Mouse (Mus musculus): ENCODE measurements at regions not wholly inside any gene's neighbourhood (a gene's known extent, or its start where the extent isn't known, plus 50 kb on each side); places are given as distances from the start of the nearest gene placed in this dataset.

DNA sequence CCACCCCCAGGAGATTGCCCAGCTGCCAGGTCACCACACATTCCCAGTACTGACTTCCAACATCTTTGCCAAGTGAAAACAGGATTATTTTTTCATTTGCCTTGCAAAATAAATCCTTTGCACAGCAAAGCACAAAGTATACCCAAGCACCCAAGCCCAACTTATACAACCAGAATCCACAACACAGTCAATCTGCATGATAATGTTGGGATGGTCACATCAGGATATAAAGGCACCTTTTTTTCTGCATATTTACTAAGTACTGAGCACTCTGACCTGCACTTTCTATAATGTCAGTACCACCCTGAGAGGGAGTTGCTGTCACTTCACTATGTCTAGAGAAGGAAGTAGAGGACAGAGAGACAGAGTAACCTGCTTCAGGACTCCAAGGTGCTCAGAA, 164.4 kb upstream of the Il12b start:
- H3K4me1 ChIP-seq (ENCODE audit: control insufficient read depth in 2 of 2, insufficient read depth in 2 of 2, low read length in 2 of 2), result peaks cover 0 to 3% of the 10 kb centered on the region in 2 experiments; a peak in 2 of 4 replicates
- no peak overlapping the region for H3K9ac ChIP-seq (ENCODE audit: low read length)
- no peak for ATAC-seq (ENCODE audit: insufficient number of reproducible peaks, insufficient read depth, low FRiP score, low read depth)
- H3K4me2 ChIP-seq (ENCODE audit: low read length), result no peak overlapping the region
- no peaks in the 10 kb centered on the region for H3K9me3 ChIP-seq (ENCODE audit: control insufficient read depth, low read length)
- H3K36me3 ChIP-seq (ENCODE audit: control insufficient read depth, insufficient read depth, low read length), result no peaks in the 10 kb centered on the region
- H3K27me3 ChIP-seq (ENCODE audit: control insufficient read depth, insufficient read depth, low read length), result no peaks in the 10 kb centered on the region
- no peak overlapping the region for H3K4me3 ChIP-seq (ENCODE audit: control insufficient read depth in 1 of 2, insufficient read depth in 1 of 2, low read depth in 1 of 2, low read length in 2 of 2)
- H3K27ac ChIP-seq (replicated peaks in 1 of 2; ENCODE audit: control insufficient read depth in 1 of 2, insufficient read depth in 1 of 2, low read depth in 2 of 2, low read length in 2 of 2), result no peak overlapping the region

DNA sequence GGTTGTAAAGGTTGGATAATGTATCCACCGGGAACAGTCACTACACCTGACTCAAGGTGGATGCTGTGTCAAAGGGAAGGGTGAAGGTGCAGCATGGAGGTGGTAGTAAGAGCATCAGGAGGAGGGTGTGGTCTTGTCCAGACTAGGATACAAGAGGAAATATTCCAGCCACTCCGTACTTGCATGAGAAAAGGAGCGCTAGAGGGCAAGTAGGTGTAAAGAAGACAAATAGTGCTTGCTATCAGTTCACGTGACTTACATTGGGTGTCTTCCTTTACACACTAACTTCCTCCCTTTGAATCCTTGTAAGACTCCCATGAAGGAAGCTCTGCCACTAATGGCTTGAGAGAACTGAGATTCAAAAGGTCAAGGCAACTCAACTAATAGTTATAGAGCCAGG, 161.8 kb upstream of the Il12b start:
- no peaks in the 10 kb centered on the region for H3K36me3 ChIP-seq (ENCODE audit: control insufficient read depth, insufficient read depth, low read length)
- no peak overlapping the region for H3K4me2 ChIP-seq (ENCODE audit: low read length)
- no peak for ATAC-seq (ENCODE audit: insufficient number of reproducible peaks, insufficient read depth, low FRiP score, low read depth)
- H3K9me3 ChIP-seq (ENCODE audit: control insufficient read depth, low read length), result no peaks in the 10 kb centered on the region
- no peak overlapping the region for H3K27ac ChIP-seq (replicated peaks in 1 of 2; ENCODE audit: control insufficient read depth in 1 of 2, insufficient read depth in 1 of 2, low read depth in 2 of 2, low read length in 2 of 2)
- H3K4me1 ChIP-seq (ENCODE audit: control insufficient read depth in 2 of 2, insufficient read depth in 2 of 2, low read length in 2 of 2), result peaks cover 5% of the 10 kb centered on the region in 2 experiments
- WGBS, result 91% methylated on average over 4 of the region's 4 CpGs
- no peak overlapping the region for H3K9ac ChIP-seq (ENCODE audit: low read length)
- H3K27me3 ChIP-seq (ENCODE audit: control insufficient read depth, insufficient read depth, low read length), result no peaks in the 10 kb centered on the region
- no peak overlapping the region for H3K4me3 ChIP-seq (ENCODE audit: control insufficient read depth in 1 of 2, insufficient read depth in 1 of 2, low read depth in 1 of 2, low read length in 2 of 2)

DNA sequence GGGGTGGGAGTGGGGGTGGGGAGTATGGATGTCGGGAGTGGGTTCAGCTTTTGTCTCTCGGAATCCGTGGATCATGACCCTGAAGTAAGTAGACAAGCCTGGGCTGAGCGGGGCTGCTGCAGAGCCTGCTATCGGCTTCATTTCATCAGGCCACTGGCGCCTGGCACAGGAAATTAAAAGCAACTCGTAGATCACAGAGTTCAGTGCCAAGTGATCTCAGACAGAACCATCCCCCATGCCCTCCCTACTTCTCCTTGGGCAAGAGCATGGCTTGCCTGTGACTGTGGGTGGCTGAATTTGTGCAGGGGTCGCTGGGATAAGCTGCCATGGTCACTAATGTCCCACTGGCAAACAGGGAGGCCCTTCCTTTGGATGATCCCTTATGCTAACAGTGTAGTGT, 161.3 kb upstream of the Il12b start:
- Histone ChIP-seq H3K36me3 (ENCODE audit: control insufficient read depth, insufficient read depth, low read length) (no peaks in the 10 kb centered on the region), H3K27ac (replicated peaks in 1 of 2; ENCODE audit: control insufficient read depth in 1 of 2, insufficient read depth in 1 of 2, low read depth in 2 of 2, low read length in 2 of 2) (no peak overlapping the region), H3K9ac (ENCODE audit: low read length) (no peak overlapping the region), H3K9me3 (ENCODE audit: control insufficient read depth, low read length) (no peaks in the 10 kb centered on the region), H3K4me1 (ENCODE audit: control insufficient read depth in 2 of 2, insufficient read depth in 2 of 2, low read length in 2 of 2) (peaks cover 9 to 10% of the 10 kb centered on the region in 2 experiments), H3K4me2 (ENCODE audit: low read length) (no peak overlapping the region), H3K4me3 (ENCODE audit: control insufficient read depth in 1 of 2, insufficient read depth in 1 of 2, low read depth in 1 of 2, low read length in 2 of 2) (no peak overlapping the region), H3K27me3 (ENCODE audit: control insufficient read depth, insufficient read depth, low read length) (no peaks in the 10 kb centered on the region)
- WGBS, result 66% methylated on average over 8 of the region's 8 CpGs
- ATAC-seq (ENCODE audit: insufficient number of reproducible peaks, insufficient read depth, low FRiP score, low read depth), result peak; percentile 29; the same call in 1 of the 2 replicates

DNA sequence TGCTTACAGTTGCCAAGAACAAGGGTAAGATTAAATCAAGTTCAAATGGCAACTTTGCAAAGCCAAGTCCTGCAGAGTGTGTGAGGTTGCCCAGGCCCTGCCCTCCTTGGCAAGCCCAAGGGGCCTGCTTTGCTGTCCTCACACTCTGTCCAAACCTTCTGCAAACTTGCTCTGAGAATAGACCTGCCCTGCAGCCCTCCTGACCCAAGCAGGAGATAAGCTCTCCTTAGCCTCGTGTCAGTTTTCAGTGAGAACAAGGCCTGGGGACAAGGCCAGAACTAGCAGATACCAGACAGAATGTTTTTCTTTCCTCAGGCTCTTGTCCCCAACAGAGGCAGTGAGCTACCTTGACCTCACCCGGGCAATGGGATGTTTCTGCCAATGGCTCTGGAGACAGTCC, 156.7 kb upstream of the Il12b start:
- Histone ChIP-seq H3K4me1 (ENCODE audit: control insufficient read depth in 2 of 2, insufficient read depth in 2 of 2, low read length in 2 of 2) (peaks cover 9 to 13% of the 10 kb centered on the region in 2 experiments), H3K27ac (replicated peaks in 1 of 2; ENCODE audit: control insufficient read depth in 1 of 2, insufficient read depth in 1 of 2, low read depth in 2 of 2, low read length in 2 of 2) (peak overlapping the region; percentile 51 to 61; a peak in 3 of 4 replicates), H3K4me2 (ENCODE audit: low read length) (no peak overlapping the region), H3K4me3 (ENCODE audit: control insufficient read depth in 1 of 2, insufficient read depth in 1 of 2, low read depth in 1 of 2, low read length in 2 of 2) (no peak overlapping the region), H3K9ac (ENCODE audit: low read length) (no peak overlapping the region), H3K27me3 (ENCODE audit: control insufficient read depth, insufficient read depth, low read length) (no peaks in the 10 kb centered on the region), H3K36me3 (ENCODE audit: control insufficient read depth, insufficient read depth, low read length) (no peaks in the 10 kb centered on the region), H3K9me3 (ENCODE audit: control insufficient read depth, low read length) (no peaks in the 10 kb centered on the region)
- 8% methylated on average over 2 of the region's 2 CpGs for WGBS
- ATAC-seq (ENCODE audit: insufficient number of reproducible peaks, insufficient read depth, low FRiP score, low read depth), result peak; percentile 84

DNA sequence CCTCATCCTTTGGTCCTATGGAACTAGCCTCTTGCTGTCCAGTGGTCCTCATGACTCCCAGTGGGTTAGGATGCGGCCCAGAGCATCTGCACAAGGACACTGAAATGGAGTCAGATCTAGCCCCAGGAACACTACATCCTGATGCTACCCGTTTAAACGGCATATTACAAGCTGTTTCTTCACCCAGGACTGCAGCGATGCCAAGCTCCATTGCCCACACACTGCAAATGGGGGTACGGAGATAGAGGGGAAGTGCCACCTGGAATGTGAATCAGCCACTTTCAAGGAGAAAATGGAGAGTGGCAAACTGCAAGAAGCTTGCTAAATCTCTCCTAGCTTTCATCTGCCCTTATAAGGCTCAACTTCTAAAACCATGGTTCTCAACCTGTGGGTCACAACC, 148.0 kb upstream of the Il12b start:
- Histone ChIP-seq H3K27me3 (ENCODE audit: control insufficient read depth, insufficient read depth, low read length) (no peaks in the 10 kb centered on the region), H3K4me1 (ENCODE audit: control insufficient read depth in 2 of 2, insufficient read depth in 2 of 2, low read length in 2 of 2) (no peaks in the 10 kb centered on the region), H3K27ac (replicated peaks in 1 of 2; ENCODE audit: control insufficient read depth in 1 of 2, insufficient read depth in 1 of 2, low read depth in 2 of 2, low read length in 2 of 2) (no peak overlapping the region), H3K36me3 (ENCODE audit: control insufficient read depth, insufficient read depth, low read length) (no peaks in the 10 kb centered on the region), H3K9me3 (ENCODE audit: control insufficient read depth, low read length) (no peaks in the 10 kb centered on the region), H3K4me3 (ENCODE audit: control insufficient read depth in 1 of 2, insufficient read depth in 1 of 2, low read depth in 1 of 2, low read length in 2 of 2) (no peak overlapping the region), H3K4me2 (ENCODE audit: low read length) (no peak overlapping the region), H3K9ac (ENCODE audit: low read length) (no peak overlapping the region)
- 81% methylated on average over 5 of the region's 5 CpGs for WGBS
- ATAC-seq (ENCODE audit: insufficient number of reproducible peaks, insufficient read depth, low FRiP score, low read depth), result no peak

DNA sequence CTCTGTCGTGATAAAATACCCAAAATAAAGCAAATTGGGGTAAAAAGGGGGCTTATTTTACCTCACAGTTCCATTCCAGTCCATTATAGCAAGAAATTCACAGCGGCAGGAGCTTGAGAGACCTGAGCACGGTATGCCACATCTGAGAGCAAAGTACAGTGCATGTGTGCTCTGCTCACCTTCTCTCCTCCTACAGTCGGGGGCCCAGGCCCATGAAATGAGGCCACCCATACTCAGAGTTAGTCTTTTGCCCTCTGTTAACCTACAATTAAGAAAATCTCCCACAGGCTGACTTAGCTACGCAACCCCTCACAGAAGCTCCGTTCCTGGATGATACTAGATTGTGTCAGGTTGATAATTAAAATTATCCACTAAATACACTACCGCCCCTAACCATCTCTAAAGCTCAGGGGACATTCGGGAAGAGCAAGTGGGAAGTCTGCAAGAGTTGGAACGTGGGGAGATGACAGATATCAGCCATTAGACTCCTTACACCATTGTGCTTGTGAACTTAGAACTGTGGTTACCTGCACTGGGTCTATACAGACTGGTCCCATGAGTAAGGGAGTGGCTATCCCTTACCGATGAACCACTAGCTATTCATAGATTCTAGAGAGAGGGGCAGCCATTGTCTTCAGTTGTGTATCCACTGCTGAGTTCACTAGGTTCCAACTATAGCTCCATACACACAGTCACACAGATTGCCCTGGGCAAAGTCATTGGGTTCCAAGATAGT, 139.3 kb upstream of the Il12b start:
- Histone ChIP-seq H3K27me3 (ENCODE audit: control insufficient read depth, insufficient read depth, low read length) (no peaks in the 10 kb centered on the region), H3K36me3 (ENCODE audit: control insufficient read depth, insufficient read depth, low read length) (no peaks in the 10 kb centered on the region), H3K9ac (ENCODE audit: low read length) (no peak overlapping the region), H3K4me3 (ENCODE audit: control insufficient read depth in 1 of 2, insufficient read depth in 1 of 2, low read depth in 1 of 2, low read length in 2 of 2) (no peak overlapping the region), H3K9me3 (ENCODE audit: control insufficient read depth, low read length) (no peaks in the 10 kb centered on the region), H3K27ac (replicated peaks in 1 of 2; ENCODE audit: control insufficient read depth in 1 of 2, insufficient read depth in 1 of 2, low read depth in 2 of 2, low read length in 2 of 2) (no peak overlapping the region), H3K4me2 (ENCODE audit: low read length) (no peak overlapping the region), H3K4me1 (ENCODE audit: control insufficient read depth in 2 of 2, insufficient read depth in 2 of 2, low read length in 2 of 2) (peaks cover 2 to 9% of the 10 kb centered on the region in 2 experiments; a peak in 3 of 4 replicates)
- WGBS, result 84% methylated on average over 10 of the region's 10 CpGs
- ATAC-seq (ENCODE audit: insufficient number of reproducible peaks, insufficient read depth, low FRiP score, low read depth), result no peak

DNA sequence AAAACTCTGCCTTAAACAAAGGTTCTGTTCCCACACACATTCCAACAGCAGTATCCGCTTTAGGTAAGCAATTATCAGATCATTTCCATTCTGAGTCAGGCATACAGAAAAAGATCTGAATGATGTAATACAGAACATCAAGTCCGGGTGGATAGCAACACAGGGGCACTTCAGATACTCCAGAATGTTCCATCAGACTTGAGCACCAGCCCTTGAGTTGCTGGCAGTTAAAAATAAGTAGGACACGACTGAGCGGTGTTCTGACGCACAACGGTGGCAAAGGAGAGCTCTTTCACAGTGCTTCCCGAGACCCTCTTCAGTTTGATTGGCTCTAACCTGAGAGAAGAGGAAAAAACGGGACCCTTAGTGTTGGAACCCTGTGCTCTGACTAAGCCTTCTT, 138.2 kb upstream of the Il12b start:
- Histone ChIP-seq H3K4me3 (ENCODE audit: control insufficient read depth in 1 of 2, insufficient read depth in 1 of 2, low read depth in 1 of 2, low read length in 2 of 2) (no peak overlapping the region), H3K4me1 (ENCODE audit: control insufficient read depth in 2 of 2, insufficient read depth in 2 of 2, low read length in 2 of 2) (peaks cover 2 to 9% of the 10 kb centered on the region in 2 experiments; a peak in 3 of 4 replicates), H3K27me3 (ENCODE audit: control insufficient read depth, insufficient read depth, low read length) (no peaks in the 10 kb centered on the region), H3K4me2 (ENCODE audit: low read length) (no peak overlapping the region), H3K36me3 (ENCODE audit: control insufficient read depth, insufficient read depth, low read length) (no peaks in the 10 kb centered on the region), H3K27ac (replicated peaks in 1 of 2; ENCODE audit: control insufficient read depth in 1 of 2, insufficient read depth in 1 of 2, low read depth in 2 of 2, low read length in 2 of 2) (no peak overlapping the region), H3K9ac (ENCODE audit: low read length) (no peak overlapping the region), H3K9me3 (ENCODE audit: control insufficient read depth, low read length) (no peaks in the 10 kb centered on the region)
- WGBS, result 28% methylated on average over 8 of the region's 8 CpGs
- ATAC-seq (ENCODE audit: insufficient number of reproducible peaks, insufficient read depth, low FRiP score, low read depth), result peak; percentile 21; the same call in 1 of the 2 replicates

DNA sequence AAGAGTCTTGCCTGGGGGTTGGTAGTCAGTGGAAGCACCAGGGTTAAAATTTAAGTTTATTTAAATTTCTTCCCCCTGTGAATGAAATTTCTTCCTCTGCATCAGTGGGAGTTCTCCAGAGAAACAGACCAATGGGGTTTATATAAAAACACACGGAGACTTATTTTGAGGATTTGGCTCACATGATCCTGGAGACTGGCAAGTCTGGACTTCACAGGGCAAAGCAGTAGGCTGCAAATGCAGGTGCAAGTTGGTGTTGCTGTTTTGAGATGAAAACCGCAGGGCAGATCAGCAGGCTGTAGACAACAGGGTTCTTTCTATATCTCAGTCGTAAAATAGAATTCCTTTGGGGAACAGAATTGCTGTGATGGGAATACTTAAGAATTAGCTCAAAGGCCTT, 137.3 kb upstream of the Il12b start:
- Histone ChIP-seq H3K4me2 (ENCODE audit: low read length) (no peak overlapping the region), H3K36me3 (ENCODE audit: control insufficient read depth, insufficient read depth, low read length) (no peaks in the 10 kb centered on the region), H3K9ac (ENCODE audit: low read length) (no peak overlapping the region), H3K27me3 (ENCODE audit: control insufficient read depth, insufficient read depth, low read length) (no peaks in the 10 kb centered on the region), H3K4me3 (ENCODE audit: control insufficient read depth in 1 of 2, insufficient read depth in 1 of 2, low read depth in 1 of 2, low read length in 2 of 2) (no peak overlapping the region), H3K4me1 (ENCODE audit: control insufficient read depth in 2 of 2, insufficient read depth in 2 of 2, low read length in 2 of 2) (peaks cover 2 to 9% of the 10 kb centered on the region in 2 experiments; a peak in 3 of 4 replicates), H3K9me3 (ENCODE audit: control insufficient read depth, low read length) (no peaks in the 10 kb centered on the region), H3K27ac (replicated peaks in 1 of 2; ENCODE audit: control insufficient read depth in 1 of 2, insufficient read depth in 1 of 2, low read depth in 2 of 2, low read length in 2 of 2) (no peak overlapping the region)
- WGBS, result 82% methylated on average over 3 of the region's 3 CpGs
- ATAC-seq (ENCODE audit: insufficient number of reproducible peaks, insufficient read depth, low FRiP score, low read depth), result no peak

Measured in heart, embryonic 14.5 days (tissue).